Mouse (Mus musculus) cerebellum, postnatal 36 days (tissue): ENCODE measurements around the gene Smc6.

Experiments
- DNase-seq, 2 experiments: peaks; one replicate each; pipeline ENCODE4 v3.0.0; 2021 to 2022; ENCODE audit warnings: mixed read lengths in 2 of 2

Smc6 gene

DNA sequence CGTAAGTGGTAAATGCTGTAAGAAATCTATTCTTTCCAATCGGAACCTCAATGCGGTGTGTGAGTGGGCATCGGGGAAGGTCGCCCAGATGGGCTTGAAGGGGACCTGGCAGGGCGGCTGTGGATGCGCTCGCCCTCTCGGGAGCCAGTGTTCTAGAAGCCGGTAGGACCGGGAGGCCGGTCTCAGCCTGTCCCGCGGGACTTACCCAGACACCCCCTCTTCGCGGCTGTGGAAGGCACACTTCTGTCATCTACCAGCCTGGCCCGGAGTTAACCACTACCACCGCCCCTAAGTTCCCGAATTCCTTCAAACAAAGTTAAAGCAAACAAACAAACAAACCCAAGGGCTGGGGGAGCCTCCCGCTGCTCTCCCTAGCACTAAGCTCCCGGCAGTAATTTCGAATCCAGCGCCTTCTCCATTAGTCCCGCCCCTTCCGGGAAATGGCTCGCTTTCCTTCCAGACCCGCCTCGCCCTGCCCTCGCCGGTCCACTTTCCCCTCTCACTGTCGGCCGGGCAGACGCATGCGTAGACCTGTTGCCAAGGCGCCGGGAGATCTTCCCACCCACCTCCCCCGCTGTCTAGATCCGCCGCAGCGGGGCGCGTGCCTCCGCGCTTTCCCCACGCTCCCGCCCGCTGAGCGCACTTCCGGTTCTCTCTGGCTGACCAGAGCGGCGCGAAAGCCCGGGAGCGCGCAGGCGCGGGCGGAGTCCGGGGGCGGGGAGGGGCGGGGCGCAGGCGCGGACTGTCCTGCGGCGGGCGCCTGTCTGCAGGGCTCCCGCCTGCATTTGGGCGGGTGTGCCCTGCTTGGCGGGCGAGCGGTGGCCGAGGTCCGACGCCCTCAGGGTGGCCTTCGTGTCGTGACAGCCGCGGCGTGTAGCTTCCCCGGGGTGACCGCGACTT lies at the start of gene Smc6, which contains the start of gene Gen1:
Gene Smc6, plus strand, starts transcription at position 505 of the 900 bp plus-strand sequence.
Gene Gen1, minus strand, starts transcription at position 420 of the 900 bp plus-strand sequence.
- DNase-seq = peak; percentile 91 to 92

DNA sequence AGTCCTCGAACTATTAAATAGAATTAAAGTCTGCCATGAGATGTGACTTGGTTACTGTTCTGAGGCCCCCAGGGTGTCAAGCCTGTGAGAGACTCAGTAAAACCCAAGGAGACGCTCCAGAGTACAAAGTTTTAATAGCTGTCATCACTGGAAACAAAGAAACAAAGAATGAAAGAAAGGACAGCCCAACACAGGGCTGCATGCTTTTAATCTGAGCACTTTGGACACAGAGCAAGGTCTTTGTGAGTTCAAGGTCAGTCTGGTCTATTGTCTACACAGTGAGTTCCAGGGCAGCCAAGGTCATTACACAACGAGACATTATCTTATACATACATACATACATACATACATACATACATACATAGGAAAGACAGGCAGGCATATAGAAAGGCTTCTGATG lies 49.2 kb upstream of the Smc6 start:
- no peak for DNase-seq

GRCm38 (mm10) chr12:11217726-11218250 lies 47.9 kb upstream of the Smc6 start:
- DNase-seq = no peak

DNA sequence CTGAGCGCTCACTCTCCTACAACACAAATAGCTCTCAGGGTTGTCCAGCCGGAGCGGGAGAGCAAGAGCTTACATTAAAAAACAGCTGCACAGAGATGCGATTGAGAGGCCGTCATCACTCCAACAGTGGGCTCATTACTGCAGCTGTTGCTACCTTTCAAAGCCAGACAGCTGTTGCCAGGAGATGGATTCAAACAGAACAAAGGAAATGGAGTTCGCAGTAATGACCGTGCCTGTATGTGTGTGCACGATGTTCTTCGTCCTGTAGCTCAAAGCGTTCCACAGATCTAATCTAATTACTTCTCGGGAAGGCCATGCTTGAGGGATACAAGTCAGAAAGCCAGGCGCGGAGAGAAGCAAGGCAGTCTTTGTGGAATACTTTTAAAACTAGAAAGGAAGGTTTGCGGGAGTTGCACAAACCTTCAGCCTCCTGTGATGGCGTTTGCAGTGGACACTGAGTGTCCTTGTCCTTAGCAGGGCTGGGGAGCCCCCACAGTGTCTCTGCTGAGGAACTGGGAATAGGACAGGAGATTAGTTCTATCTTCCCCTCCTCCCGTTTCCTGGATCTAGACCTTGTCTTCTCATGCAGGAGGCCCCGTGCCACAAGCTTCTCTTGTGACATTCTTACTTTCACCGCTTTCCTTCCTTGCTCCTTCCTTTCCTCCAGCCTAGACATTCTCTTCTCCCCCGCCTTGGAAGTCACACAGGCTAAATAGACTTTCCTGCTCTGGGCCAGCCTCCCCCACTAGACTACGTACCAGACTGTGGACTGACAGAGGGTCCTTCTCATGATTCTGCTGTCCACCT lies 44.0 kb upstream of the Smc6 start:
- DNase-seq = no peak

DNA sequence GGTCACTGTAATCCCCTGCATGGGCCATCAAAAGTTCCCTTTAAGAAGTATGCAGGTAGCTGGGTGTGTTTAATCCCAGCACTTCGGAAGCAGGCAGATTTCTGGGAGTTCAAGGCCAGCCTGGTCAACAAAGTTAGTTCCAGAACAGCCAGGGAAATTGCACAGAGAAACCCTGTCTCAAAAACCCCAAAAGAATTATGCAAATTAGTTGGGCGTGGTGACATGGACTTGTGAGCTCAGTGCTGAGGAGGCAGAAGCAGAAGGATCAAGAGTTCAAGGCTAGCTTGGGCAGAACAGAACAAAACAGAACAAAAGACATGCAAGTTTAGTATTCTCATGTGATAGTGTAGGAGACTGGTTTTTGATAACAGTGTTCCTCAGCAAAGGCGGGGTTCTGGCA lies 43.1 kb upstream of the Smc6 start:
- no peak for DNase-seq

DNA sequence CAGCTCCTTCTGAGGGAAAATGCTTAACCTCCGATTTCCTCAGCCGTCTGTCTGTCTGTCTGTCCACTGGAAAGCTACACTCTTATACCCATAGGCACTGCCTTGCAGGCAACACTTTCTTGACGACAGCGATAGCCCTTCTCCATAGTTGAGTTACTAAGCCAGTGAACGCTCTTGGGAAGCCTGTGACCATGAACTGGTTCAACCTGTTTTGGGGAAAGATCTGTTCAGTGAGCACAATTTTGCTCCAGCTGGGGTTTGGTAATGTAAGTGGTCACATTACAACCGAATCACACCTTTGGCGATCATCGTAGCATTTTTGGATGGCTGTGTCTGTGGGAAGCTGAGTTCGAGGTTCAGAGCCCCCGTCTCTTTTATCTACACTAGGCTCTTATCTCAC lies 42.6 kb upstream of the Smc6 start:
- no peak for DNase-seq

- DNase-seq = no peak
These were observed 41.0 kb upstream of the Smc6 start for GRCm38 (mm10) chr12:11224722-11225121.

- no peak for DNase-seq
These were observed 39.6 kb upstream of the Smc6 start for GRCm38 (mm10) chr12:11226123-11226522.

GRCm38 (mm10) chr12:11226529-11227268 lies 39.0 kb upstream of the Smc6 start:
- no peak for DNase-seq

GRCm38 (mm10) chr12:11230267-11230666 lies 35.4 kb upstream of the Smc6 start:
- DNase-seq = no peak

- no peak for DNase-seq
These were observed 29.7 kb upstream of the Smc6 start for GRCm38 (mm10) chr12:11235996-11236395.

DNA sequence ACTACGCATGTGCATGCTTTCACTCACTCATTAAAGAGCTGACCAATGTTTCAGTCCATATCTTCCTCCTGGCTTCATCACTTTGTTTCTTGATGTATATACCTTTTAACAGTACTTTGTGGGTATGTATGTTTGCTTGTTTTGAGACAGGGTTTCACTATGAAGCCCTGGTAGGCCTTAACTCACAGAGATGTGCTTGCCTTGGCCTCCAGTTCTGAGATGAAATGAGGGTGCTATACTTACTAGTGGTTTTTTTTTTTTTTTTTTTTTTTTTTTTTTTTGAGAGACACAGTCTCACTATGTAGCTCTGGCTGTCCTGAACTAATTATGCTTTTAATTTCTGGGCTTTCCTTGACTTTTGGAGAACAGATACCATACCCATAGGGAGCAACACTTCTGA lies 18.2 kb upstream of the Smc6 start:
- DNase-seq = no peak

GRCm38 (mm10) chr12:11250322-11250721 lies 15.4 kb upstream of the Smc6 start:
- DNase-seq = no peak

DNA sequence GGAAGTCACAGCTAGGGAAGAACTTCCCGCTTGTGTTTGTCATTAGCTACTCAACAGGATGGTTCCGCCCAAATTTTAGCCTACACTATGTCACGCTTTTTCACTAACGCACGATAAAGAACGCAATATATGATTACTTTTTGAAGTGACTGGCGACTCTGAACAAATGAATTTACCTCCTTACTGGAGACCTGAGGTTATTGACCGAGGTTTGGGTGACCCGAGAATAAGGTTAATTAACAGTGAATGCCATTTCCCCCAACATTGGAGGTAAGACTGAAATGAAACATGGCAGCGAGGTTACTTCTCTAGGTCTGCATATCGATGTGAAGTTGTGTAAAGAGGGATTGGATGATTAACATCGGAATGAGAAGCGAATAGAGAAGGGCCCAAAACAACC lies 791 bp upstream of the Smc6 start:
- DNase-seq = no peak

DNA sequence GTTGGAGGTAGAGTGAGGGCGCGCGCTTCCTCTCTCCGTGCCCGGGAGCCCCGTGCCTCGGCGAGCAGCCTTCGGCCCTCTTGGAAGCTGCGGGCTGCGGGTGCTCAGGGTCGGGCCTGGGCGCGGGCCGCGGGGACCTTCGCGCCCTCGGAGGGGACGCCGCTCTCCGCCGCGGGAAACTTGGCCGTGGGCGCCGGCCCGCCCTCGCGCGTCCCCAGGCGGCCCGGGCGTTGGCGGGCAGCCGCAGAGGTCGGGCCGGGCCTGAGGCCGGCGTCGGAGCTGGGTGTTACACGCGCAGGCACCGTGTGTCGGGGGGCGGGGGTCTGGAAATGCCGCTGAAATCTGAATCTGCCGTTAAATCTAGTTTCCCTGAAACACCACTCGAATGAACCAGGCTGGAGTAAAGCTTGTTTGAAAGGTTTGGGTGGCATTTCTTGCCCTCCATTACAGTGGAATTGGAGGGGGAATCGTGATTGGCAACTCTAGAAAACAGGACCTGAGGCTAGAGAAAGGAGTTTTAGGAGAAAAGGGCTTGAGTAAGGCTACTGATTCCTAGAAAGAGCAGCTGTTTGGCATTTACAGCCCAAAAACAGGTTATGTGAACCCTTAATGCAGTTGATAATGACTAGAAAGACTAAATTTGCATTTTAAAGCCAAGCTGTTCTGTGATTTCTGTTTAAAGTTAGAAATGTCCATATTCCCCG lies 748 bp downstream of the Smc6 start:
- peak in 1 of 2 experiments; percentile 54 for DNase-seq

DNA sequence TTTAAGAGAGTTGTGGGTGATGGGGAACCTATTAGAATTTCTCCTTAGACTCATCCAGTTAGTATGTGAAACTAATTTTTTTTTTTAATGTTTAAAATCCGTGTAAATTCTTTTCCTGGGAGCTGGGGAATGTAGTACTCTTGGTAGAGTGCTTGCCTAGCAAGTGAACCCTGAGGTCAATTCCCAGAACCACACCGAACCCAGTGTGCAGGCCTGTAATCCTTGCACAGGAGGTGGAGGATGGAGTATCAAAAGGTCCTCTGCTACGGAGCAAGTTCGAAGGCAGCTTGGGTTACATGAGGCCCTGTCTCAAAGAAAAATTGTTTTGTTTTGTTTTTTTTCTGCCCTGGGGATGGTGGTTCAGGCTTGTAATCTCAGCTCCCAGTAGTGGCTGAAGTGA lies 1.3 kb downstream of the Smc6 start:
- no peak for DNase-seq

DNA sequence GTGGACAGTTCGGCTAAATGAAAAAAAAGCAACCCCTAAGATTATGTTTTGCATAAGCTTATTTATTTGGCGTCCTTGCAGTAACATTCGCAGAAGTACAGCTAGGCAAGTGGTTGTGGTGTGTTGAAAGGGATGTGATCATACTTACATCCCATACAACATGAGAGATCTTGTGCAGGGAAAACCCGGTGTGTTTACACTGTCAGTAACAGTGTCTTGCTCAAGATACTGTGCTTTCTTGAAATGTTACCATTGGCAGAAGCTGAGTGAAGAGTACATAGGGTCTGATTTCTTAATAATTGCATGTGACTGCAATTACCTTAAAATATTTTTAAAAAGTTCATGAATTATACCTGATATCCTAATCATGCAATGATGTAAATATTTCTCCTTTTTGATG lies 6.9 kb downstream of the Smc6 start:
- no peak for DNase-seq

GRCm38 (mm10) chr12:11273185-11273584 lies 7.5 kb downstream of the Smc6 start:
- DNase-seq = no peak

- no peak for DNase-seq
These were observed 10.9 kb downstream of the Smc6 start for GRCm38 (mm10) chr12:11276632-11277031.

DNA sequence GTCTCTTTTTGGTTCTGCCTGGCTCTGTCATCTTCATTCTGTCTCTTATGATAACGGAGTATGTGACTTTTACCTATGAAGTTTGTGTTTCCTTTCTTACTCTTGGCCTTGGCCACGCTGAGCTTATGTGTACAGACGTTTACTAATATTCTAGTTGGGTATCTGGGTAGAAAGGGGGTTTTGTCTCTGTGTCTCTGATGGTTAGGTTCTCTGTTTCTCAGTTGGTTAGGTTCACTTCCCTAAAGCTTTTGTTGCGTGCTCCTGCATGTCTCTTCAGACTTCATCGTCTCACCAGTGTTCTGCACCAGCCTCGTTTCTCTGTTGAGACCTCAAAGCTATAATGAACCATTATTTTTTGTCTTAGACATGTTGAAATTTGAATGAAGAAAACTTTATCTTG lies 11.5 kb downstream of the Smc6 start:
- no peak for DNase-seq

DNA sequence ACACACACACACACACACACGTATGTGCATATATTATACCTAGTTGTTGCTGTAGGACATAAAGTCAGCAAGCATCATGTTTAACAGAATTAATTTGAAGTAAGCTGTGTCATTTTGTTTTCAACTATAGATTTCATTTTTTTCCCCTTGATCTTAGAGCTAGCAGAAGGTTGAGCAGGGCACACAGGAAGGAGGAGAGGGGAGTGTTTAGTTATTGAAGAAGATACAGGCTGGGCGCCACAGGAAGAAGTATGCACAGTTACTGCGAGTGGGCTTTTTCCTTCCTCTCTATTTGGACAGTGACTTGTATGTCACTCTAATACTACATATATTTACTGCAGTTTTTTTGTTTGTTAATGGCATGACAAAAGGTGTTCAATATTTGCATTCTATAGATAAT lies 14.2 kb downstream of the Smc6 start:
- no peak for DNase-seq

- no peak for DNase-seq
These were observed 15.9 kb downstream of the Smc6 start for GRCm38 (mm10) chr12:11281584-11281983.
